Mouse (Mus musculus): ENCODE results near the gene Dusp11. TPM values are rescaled to one million over a fixed set of nuclear protein-coding genes. Genes with fewer than 3 reads are reported as not detected.
A peak's percentile ranks its signal among the peaks of the same experiment; 100 is the strongest.
"Not testable (repeated sequence)": the region's sequence is repeated elsewhere in the genome, so short reads cannot be mapped to it uniquely, and the experiment has no call there.

Dusp11 gene
- 100 to 1,000 TPM; 116 to 129 TPM for total RNA-seq (2021)
- long read RNA-seq, experiment 1, full-length matches to known transcripts, result 27 of 49 reads
- long read RNA-seq, experiment 1, partial matches to known transcripts, result 8 of 49 reads
- long read RNA-seq, experiment 1, other reads (novel, unspliced or antisense), result 14 of 49 reads
- long read RNA-seq, experiment 2, full-length matches to known transcripts, result 9 of 12 reads
- long read RNA-seq, experiment 2, partial matches to known transcripts, result 1 of 12 reads
- long read RNA-seq, experiment 2, other reads (novel, unspliced or antisense), result 2 of 12 reads

- peak; percentile 94 for DNase-seq
Measured at GRCm38 (mm10) chr6:85961101-85962091, at the start of gene Dusp11. Gene Dusp11 (minus strand): TSS chr6:85961667.

- DNase-seq, result peak; percentile 53 to 69
Measured at GRCm38 (mm10) chr6:86009980-86010379, 48.5 kb upstream of the Dusp11 start.

GRCm38 (mm10) chr6:86004271-86005148 lies 43.0 kb upstream of the Dusp11 start:
- peak; percentile 76 to 85 for DNase-seq

- DNase-seq, result peak in 1 of 2 experiments; percentile 27
Measured at GRCm38 (mm10) chr6:86003405-86003925, 42.0 kb upstream of the Dusp11 start.

GRCm38 (mm10) chr6:85990774-85991173 lies 29.3 kb upstream of the Dusp11 start:
- DNase-seq, result not testable (repeated sequence)

- DNase-seq, result not testable (repeated sequence)
Measured at GRCm38 (mm10) chr6:85989570-85989969, 28.1 kb upstream of the Dusp11 start.

GRCm38 (mm10) chr6:85984351-85984750 lies 22.9 kb upstream of the Dusp11 start:
- DNase-seq, result no peak

GRCm38 (mm10) chr6:85978736-85979135 lies 17.3 kb upstream of the Dusp11 start:
- DNase-seq, result not testable (repeated sequence)

GRCm38 (mm10) chr6:85976242-85976641 lies 14.8 kb upstream of the Dusp11 start:
- no peak for DNase-seq

- no peak for DNase-seq
Measured at GRCm38 (mm10) chr6:85975761-85976160, 14.3 kb upstream of the Dusp11 start.

GRCm38 (mm10) chr6:85974941-85975617 lies 13.6 kb upstream of the Dusp11 start:
- no peak for DNase-seq

GRCm38 (mm10) chr6:85973336-85973735 lies 11.9 kb upstream of the Dusp11 start:
- no peak for DNase-seq

GRCm38 (mm10) chr6:85972699-85973098 lies 11.2 kb upstream of the Dusp11 start:
- DNase-seq, result no peak

GRCm38 (mm10) chr6:85969889-85970288 lies 8.4 kb upstream of the Dusp11 start:
- DNase-seq, result no peak

- no peak for DNase-seq
Measured at GRCm38 (mm10) chr6:85966686-85967085, 5.2 kb upstream of the Dusp11 start.

GRCm38 (mm10) chr6:85966081-85966480 lies 4.6 kb upstream of the Dusp11 start:
- DNase-seq, result not testable (repeated sequence)

- peak; percentile 26 to 29 for DNase-seq
Measured at GRCm38 (mm10) chr6:85957581-85957980, 3.9 kb downstream of the Dusp11 start.

GRCm38 (mm10) chr6:85948549-85948948 lies 12.9 kb downstream of the Dusp11 start:
- DNase-seq, result no peak

GRCm38 (mm10) chr6:85942469-85942868 lies 19.0 kb downstream of the Dusp11 start:
- DNase-seq, result no peak

GRCm38 (mm10) chr6:85938701-85939100 lies 22.8 kb downstream of the Dusp11 start:
- no peak for DNase-seq
